Mouse (Mus musculus): ENCODE measurements around the gene Stx2.

The Stx2 gene

DNA sequence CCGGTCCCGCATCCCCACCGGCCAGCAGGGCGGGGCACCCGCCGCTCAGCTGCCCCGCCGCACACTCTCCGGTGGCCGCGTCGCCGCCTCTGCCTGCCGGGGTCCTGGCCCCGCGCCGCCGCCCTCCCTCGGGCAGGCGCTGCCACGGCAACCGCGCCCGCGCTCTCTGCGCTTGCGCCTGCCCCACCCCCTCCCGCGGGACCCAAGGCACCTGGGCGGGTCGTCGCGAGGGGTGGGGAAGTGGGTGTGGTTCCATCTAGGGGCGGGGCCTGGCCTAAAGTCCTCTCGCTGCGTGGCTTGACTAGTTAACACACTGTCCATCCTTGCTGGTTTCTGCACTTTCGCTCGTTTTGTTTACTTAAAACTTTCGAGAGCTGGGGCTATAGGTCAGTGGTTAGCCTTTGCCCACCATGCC is at the start of gene Stx2:
Gene Stx2, minus strand, starts transcription at position 163 of the 415 bp plus-strand sequence.
- DNase-seq (ENCODE audit: low spot score in 2 of 2), result peak; percentile 88 to 91

- DNase-seq (ENCODE audit: low spot score in 2 of 2), result no peak
Measured at GRCm38 (mm10) chr5:129054675-129055284, 46.4 kb upstream of the Stx2 start.

GRCm38 (mm10) chr5:129052636-129053355 is 44.4 kb upstream of the Stx2 start:
- DNase-seq (ENCODE audit: low spot score in 2 of 2), result no peak

- DNase-seq (ENCODE audit: low spot score in 2 of 2), result no peak
Measured at GRCm38 (mm10) chr5:129051910-129052309, 43.5 kb upstream of the Stx2 start.

DNA sequence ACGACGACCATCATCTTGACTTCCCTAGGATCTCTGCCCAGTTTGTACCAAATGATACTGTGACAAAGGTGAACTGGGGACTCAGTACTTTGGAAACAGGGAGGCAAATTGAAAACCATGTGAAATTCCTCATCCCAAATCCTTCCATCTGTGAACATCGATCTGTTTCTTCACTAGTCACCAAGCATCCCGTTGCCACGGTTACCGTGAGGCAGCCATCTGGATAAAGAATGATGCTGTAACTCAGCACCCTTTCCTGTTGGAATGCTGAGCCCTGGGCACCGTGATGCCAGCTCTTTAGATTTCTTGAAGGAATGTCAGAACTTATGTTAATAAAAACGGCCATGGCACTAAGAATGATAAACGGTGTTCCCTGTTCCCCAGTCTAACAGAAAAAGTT is 41.0 kb upstream of the Stx2 start:
- DNase-seq (ENCODE audit: low spot score in 2 of 2), result peak; percentile 73 to 84

- DNase-seq (ENCODE audit: low spot score in 2 of 2), result peak in 1 of 2 experiments; percentile 53
Measured at GRCm38 (mm10) chr5:129045641-129046580, 37.5 kb upstream of the Stx2 start.

DNA sequence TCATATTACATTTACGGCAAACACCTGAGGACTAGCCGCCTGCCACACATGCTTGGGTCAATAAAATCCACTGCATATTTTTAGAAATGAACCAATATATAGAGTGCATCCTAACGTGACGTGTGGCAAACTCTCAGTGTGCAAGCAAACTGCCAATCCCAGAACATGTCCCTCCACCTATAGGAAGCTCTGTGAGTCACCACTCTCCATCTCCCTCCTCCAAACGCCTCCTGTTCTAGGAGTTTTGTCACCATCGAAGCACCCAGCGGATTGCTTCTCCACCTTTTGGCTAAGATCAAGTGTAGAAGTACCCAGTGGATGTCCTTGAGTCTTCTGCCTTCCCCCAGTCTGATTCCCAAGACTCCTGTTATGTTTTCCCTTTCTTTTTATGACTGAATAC is 29.4 kb upstream of the Stx2 start:
- no peak for DNase-seq (ENCODE audit: low spot score in 2 of 2)

GRCm38 (mm10) chr5:129036678-129037077 is 28.3 kb upstream of the Stx2 start:
- no peak for DNase-seq (ENCODE audit: low spot score in 2 of 2)

GRCm38 (mm10) chr5:129029131-129029723 is 20.9 kb upstream of the Stx2 start:
- no peak for DNase-seq (ENCODE audit: low spot score in 2 of 2)

DNA sequence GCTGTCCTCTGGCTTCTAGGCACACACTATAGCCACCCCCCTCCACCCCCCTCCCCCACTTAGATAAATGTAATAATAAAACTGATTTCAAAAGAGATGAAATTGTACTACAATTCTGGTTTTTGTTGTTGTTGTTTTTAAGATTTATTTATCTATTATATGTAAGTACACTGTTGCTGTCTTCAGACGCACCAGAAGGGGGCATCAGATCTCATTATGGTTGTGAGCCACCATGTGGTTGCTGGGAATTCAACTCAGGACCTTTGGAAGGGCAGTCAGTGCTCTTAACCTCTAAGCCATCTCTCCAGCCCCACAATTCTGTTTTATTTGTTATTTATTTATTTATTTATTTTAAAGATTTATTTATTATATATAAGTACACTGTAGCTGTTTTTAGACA is 18.3 kb upstream of the Stx2 start:
- DNase-seq (ENCODE audit: low spot score in 2 of 2), result no peak

- no peak for DNase-seq (ENCODE audit: low spot score in 2 of 2)
Measured at GRCm38 (mm10) chr5:129026171-129026570, 17.8 kb upstream of the Stx2 start.

GRCm38 (mm10) chr5:129025725-129026124 is 17.4 kb upstream of the Stx2 start:
- DNase-seq (ENCODE audit: low spot score in 2 of 2), result no peak

GRCm38 (mm10) chr5:129025048-129025447 is 16.7 kb upstream of the Stx2 start:
- no peak for DNase-seq (ENCODE audit: low spot score in 2 of 2)

DNA sequence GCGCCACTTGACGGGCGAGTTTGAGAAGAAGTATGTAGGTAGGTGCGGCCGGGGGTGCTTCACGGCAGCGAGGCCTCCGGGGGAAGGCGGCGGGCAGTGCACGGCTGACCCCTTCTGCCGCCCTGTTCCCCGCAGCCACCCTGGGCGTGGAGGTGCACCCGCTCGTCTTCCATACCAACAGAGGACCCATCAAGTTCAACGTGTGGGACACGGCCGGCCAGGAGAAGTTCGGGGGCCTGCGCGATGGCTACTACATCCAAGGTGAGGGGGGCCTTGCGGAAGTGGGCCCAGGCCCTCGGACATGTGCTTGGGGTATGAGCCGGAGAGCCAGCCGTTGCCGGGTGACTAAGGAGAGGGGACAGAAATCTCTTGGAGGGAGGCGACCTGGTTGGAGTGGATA is 12.4 kb upstream of the Stx2 start:
- DNase-seq (ENCODE audit: low spot score in 2 of 2), result no peak

GRCm38 (mm10) chr5:129020300-129020668 is 11.9 kb upstream of the Stx2 start:
- no peak for DNase-seq (ENCODE audit: low spot score in 2 of 2)

DNA sequence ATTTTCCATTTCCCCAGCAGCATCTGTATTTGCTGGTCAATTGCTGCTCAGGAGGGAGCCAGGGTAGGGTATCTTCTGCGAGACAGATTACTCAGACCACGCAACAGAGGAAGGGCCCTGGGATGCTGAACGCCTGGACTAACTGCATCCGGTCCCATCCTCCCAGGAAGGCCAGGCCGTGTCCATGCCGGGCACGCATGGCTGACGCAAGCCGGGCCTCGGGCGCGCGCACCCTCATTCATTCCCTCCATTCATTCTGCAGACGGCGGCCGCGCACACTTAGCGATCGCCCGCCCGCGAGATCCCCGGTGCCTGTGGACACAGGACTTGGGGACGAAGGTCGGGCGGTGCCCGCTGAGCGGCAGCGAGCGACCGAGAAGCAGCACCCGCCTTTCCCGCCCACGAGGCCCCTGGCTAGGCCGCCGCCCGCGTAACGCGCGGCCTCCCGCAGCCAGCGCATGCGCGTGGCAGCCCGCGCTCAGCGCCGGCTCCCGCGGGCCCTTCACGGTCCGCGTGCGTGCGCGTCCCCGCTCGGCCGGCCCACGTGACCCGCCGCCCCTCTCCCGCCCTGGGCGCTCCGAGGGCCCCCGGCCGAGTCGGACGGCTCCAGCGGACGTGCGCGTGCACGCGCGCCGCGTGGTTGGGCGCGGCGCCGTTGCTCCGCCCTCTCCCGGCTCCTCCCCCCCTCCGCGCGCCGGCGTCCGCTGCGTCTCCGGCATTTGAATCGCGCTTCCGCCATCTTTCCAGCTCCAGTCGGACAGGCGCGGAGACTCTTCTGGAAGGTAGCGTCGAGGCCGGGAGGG is 11.3 kb upstream of the Stx2 start, which contains the start of gene Ran:
Gene Ran, plus strand, starts transcription at position 573 of the 803 bp plus-strand sequence.
- DNase-seq (ENCODE audit: low spot score in 2 of 2), result peak; percentile 91 to 92

DNA sequence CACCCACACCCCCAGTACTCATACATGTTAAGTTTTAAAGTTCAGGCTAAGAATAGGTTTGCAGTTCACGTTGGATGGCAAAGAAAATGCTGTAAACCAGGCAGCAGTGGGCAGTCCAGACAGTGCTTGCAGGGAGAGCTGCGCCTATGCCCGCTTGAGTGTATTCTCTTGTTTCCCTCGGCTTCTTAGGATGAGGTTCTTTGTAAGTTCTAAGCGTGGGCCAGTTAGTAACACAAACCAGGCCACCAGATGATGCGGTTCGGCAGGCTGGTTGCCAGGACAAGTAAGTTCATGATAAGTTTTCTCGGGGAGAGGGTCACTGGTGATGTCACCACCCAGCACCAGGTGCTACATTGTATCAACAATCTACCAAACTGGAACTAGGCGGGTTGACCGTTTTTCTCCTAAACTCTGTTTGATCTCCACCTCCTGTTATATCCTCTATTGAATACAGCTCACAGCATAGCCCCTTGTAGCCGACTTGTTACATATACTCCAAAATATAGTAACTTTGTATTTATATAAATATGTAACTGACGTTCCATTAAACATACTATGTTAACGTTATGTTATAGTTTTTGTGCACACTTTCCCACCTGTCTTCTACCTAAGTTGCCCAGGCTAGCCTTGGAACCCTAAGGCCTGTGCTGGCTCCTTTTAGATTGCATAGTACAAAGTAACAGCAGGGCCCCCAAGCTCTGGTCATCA is 10.6 kb upstream of the Stx2 start:
- no peak for DNase-seq (ENCODE audit: low spot score in 2 of 2)

- DNase-seq (ENCODE audit: low spot score in 2 of 2), result no peak
Measured at GRCm38 (mm10) chr5:129016370-129016769, 8.0 kb upstream of the Stx2 start.

DNA sequence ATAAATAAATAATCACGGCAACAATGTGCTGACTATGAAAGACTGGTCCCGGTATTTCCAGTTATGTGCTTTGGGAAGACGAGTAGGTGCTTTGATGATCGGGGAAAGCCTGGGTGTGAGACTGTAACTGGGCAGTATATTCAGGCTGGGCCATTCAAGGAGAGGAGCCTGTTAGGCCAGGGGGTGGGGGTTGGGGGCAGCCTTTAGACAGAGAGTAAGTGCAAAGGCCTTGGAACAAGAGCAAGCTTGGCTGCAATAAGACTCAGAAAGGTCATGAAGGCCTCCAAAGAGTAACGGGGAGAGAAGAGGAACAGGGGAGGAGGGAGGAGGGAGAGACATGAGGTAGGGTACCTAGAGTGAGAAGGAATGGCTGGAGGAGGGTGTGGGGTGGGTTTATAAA is 7.2 kb upstream of the Stx2 start:
- no peak for DNase-seq (ENCODE audit: low spot score in 2 of 2)

- no peak for DNase-seq (ENCODE audit: low spot score in 2 of 2)
Measured at GRCm38 (mm10) chr5:129015020-129015419, 6.6 kb upstream of the Stx2 start.

All from right cerebral cortex, adult 2 months (tissue).